Mouse (Mus musculus) layer of hippocampus, adult 9-10 months (tissue): Measurements from ENCODE around the gene Wdr91.

Source experiments
- DNase-seq: peaks from one replicate; pipeline ENCODE4 v3.0.0; 2022; ENCODE audit warnings: low spot score

Wdr91 gene

DNA sequence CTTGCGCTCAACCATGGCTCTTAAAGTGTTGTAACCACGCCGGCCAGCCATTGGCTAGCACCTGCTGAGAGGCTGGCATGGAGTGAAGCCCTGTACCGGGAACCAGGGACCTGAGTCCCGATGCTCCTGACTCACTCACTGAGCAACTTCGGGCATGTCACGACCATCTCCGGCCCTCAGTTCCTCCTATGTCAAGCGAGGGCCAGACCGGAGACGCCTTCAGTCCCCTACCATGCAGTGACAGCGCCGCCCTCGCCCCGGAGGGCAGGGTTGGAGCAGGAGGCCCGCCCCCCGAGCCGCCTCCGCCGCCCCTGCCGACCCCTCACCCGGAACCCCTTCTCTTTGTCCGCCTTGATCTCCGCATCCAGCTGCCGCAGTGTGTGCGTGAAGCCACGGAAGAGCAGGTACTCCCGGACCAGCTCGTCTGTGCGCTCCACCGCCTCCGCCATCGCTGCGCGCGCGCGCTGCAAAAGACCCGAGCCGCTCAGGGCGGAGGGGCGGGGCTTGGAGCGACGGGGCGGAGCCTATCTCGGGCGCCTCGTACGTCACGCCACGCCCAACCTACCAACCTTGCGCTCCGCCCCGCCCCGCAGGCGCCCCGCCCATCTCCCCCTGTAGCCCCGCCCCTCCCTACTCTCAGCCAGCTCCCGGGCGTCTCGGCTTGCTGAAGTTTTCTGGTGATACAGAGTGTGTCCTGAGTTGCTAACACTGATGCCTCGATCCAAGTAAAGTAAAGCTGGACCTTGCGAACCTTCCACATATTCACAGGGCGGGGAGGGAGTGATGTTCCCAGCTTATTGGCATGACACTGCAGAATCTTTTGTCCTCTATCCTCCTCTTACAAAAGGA, at the start of gene Wdr91:
TSS of gene Wdr91 (minus strand) at position 506 of the 849 bp plus-strand sequence.
- DNase-seq = peak; percentile 76

- DNase-seq = no peak
These were observed 48.5 kb upstream of the Wdr91 start for GRCm38 (mm10) chr6:34959131-34959530.

DNA sequence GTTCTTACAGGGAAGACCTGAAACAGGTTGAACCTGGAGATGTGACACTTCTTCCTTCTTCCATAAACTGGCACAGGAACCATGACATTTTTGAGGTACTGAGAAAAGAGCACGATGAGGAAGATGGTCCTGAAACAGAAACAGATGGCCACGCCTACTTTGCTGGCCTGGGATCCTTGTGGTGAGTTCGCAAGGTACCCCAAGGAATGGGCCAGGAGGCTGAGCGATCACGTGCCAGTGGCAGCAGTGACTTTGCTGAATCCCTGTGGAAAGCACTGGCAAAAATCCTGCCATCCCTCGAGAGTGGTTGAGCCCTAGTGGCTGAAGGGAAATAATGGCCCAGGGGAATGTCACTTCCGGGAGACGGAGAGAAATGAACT, 45.2 kb upstream of the Wdr91 start:
- DNase-seq = no peak

DNA sequence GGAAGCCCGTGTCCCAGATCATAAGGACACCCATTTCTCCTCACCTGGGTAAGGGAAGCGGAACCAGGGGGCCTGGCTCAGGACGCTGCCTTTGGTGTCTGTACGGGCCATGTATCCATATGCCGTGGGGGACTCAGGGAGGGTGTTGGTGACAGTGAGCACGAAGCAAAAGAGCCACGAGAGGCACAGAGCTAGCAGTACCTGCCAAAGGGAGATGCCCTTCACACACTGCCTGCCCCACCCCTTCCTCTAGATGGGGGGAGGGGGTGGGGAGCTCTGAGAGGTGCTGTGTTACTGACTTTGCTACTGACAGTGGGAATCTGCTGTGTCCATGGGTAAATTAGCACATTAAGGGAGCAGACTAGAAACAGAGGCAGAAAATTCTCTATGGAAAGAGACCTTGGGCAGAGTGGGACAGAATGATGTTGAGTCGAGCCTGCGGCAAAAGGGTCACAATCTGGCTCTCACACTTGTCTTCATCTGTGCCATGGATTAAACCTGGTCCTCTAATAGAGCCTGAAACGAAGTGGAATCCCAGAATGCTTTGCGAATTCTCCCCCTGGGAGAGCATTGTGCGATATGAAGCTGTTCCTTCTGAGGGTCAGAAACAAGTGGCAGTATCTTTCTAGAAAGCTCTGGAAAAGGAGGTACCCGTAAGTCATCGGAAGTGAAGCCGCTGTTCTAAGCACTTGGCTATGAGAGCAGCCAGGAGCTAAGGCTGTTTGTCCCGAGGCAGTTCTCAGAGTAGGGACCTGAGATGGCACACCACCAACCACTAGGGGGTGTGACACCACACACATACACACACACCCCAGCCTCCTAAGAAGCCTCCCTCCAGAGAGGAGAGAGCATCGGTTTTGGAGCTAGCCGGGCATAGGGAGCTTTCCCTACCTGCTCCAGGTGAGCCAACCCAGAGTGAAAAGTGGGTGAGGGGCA, 44.5 kb upstream of the Wdr91 start:
- DNase-seq = peak; percentile 6

DNA sequence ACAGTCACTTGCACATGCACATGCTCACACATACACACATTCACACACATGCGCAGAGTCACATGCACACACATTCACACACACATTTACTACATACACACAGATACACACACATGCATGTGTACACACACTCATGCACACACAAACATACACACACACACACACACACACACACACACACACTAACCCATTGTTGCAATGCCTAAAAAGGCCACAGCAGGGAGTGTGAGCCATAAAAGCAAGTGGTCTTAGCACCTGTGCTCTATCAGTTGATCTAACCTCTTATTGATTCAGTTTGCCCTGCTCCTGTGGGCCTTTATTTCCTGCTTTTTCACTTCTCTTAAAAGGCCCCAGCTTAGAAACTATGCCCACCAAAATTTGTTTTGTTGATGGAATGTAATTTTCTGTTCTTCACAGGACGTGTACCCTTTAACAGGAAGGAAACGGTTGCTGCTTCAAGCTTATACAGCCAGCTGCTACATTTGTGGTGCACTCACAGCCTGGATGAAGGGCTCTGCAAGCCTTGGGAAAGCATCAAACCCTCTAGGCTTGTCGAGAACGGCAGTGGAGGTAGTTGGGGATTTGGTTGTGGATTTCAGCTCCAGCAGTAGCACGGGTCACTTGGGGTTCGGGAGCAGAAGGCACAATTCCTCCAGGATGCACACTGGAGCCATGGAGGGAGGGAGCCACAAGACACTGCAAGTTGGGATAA, 41.4 kb upstream of the Wdr91 start:
- no peak for DNase-seq

DNA sequence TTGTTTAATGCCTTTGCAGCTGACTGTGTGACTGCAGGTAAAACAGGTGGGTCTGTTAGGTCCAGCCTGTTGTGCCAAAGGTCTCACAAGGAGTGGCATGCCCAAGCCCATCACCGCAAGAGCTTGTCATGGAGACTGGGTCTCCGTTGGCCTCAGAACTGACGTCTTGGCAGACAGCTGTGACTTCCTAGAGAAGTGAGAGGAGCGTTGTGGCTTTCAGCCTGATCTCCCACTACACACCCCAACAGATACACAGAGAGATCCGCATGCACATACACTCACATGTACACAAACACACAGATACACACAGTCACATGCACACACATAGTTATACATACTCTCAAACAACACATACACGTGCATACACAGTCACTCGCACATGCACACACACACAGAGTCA, 40.8 kb upstream of the Wdr91 start:
- DNase-seq = no peak

- DNase-seq = no peak
These were observed 37.8 kb upstream of the Wdr91 start for GRCm38 (mm10) chr6:34948461-34948860.

DNA sequence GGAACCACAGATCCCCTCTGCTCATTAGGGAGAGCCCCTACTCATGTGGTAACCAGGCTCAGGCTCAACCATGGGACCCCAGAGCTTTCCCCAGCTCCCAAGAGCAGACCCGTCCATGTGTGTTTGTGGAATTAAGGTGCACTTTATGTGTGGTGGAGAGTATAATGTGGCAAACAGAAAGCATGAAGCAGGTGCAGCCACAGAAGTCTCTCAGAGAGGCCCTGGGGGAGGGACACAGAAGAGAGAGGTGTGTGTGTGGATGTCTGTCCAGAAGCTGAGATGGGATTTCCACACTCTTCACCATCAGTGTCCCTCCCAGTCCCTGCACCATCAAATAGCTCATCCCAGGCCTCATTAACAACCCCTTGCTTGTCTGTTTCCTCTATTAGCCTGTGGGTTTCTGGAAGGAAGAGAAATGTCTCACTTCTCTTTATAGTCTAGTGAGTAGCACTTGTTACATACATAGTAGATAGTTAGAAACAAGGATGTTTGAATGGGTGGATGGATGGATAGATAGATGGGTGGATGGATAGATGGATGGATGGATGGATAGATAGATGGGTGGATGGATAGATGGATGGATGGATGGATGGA, 35.9 kb upstream of the Wdr91 start:
- DNase-seq = no peak

- no peak for DNase-seq
These were observed 32.8 kb upstream of the Wdr91 start for GRCm38 (mm10) chr6:34943499-34943898.

DNA sequence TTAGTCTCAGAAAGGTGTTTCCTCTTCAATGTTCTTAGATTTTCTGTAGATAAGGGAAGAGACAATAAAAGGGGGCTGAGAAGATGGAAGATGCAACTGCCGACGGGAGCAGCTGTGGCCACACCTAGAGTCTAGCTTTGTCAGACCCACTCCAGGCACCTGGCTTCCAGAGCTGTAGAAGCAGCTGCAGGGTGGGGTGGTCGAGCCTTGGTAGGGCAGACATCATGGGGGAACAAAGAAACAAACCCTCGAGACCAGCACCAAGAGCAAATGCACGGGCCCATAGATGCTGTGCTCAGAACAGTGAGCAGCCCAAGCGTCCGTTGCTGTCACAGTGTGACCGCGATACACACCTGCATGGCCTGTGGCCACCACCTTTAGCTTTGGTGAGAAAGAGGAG, 31.8 kb upstream of the Wdr91 start:
- no peak for DNase-seq

GRCm38 (mm10) chr6:34941496-34941895, 30.8 kb upstream of the Wdr91 start:
- DNase-seq = no peak

- no peak for DNase-seq
These were observed 28.8 kb upstream of the Wdr91 start for GRCm38 (mm10) chr6:34939451-34939850.

DNA sequence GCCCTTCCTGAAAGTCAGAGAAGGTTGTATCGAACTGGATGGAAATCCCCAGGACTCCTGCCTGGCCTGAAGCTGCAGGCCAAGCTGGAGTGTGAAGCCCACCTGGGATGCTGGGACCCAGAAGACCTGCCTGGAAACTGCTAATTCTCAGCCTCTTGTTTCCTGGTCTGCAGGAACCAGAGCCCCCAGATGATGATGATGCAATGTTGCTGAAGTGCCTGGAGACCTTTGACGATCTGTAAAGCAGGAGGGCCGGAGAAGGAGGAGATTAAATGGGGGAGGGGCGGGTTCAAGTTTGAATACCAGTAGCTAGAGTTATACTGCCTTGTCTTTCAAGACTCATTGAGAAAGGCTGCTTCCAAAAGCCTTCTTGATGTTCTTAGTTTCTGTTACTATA, 28.3 kb upstream of the Wdr91 start:
- DNase-seq = no peak

DNA sequence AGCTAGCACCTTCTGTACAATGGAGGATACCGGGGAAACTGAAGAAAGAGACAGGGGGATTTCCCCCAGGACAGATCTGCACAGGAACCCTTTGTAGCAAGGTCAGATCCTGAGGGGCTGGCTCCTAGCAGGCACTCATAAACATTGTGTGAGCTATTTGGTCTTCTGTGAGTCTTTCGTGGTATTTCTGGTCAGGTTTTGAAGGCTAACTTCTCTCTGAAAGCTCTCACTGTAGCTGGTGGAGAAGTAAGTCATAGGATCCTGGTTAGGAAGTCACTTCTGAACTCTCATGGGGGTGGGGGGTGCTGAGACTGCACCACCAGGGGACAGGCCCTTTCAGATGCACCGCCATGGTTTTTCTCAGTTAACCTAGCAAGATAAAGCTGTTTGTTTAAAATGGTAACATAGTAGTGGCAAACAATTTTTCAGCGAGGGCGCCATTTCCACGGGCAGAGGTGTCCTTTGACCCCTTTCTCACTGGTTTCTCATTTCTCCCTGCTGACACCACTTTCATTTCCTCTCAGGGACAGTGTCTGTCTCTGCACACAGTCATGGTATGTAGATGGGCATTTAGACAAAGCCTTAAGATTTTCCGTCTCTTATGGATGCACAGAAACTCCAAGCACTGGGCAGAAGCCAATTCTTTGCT, 27.7 kb upstream of the Wdr91 start:
- no peak for DNase-seq

- no peak for DNase-seq
These were observed 26.1 kb upstream of the Wdr91 start for GRCm38 (mm10) chr6:34936743-34937142.

- DNase-seq = no peak
These were observed 22.0 kb upstream of the Wdr91 start for GRCm38 (mm10) chr6:34932633-34933032.

DNA sequence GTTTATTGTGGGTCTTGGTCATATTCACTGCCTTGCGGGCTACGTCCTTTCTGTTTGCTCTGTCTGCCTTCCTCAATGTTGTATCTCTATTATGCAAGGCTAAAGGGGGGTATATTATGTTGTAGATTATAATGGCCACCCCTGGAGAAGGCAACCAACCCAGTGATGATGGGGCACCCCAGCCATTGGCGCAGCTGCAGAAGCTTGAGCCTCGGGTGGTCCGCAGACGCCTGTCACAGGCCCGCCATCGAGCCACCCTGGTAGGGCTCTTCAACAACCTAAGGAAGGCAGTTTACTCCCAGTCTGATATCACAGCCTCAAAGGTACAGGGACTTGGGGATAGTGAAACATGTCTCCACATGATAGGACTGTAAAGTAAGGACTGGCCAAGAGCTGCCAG, 16.9 kb upstream of the Wdr91 start:
- DNase-seq = no peak

- DNase-seq = peak; percentile 61
These were observed 16.5 kb upstream of the Wdr91 start for GRCm38 (mm10) chr6:34927156-34927555.

- DNase-seq = no peak
These were observed 11.3 kb upstream of the Wdr91 start for GRCm38 (mm10) chr6:34921941-34922340.

DNA sequence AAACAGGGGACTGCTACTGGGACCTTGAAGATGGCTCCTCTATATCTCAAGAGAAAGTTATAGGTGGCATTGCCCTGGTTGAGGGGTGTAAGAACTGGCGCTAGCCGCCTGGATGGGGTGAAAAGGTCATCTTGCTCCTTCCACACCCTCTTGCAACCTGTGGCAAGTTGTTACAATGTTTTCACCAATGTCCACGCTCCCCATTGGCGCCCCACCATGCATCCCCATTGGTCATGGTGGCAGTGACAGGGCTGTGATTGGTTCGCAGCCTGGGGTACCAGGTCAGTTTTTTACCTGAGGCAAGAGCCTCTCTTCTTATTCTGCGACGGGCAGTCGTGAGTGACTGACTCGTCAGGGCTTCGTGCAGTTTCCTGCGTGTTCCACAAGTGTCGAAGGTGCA, 10.0 kb upstream of the Wdr91 start:
- DNase-seq = no peak

DNA sequence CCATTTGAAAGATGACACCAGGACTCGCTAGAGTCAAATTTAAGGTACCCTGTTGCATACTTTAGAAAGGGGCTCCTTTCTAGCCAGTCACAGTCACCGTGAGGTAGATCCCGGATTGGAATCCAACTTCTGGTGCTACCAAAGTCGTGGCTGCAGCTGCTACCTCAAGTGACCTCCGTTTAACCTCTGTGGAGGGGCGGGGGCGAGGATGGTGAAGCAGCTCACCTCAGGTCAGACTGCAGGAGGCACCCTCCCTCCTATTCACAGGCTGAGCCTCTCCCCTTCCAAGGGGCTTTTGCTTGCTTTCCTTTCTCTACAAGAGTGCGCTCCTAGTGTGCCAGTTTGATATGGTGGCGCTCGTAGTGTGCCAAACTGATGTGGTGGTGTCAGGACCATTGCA, 9.3 kb upstream of the Wdr91 start, which contains the start of gene Stra8:
TSS of gene Stra8 (plus strand) at position 208 of the 400 bp plus-strand sequence.
- DNase-seq = no peak
